Comparison of ENCODE assay signal across 16 mouse cellular contexts in the genomic region with DNA sequence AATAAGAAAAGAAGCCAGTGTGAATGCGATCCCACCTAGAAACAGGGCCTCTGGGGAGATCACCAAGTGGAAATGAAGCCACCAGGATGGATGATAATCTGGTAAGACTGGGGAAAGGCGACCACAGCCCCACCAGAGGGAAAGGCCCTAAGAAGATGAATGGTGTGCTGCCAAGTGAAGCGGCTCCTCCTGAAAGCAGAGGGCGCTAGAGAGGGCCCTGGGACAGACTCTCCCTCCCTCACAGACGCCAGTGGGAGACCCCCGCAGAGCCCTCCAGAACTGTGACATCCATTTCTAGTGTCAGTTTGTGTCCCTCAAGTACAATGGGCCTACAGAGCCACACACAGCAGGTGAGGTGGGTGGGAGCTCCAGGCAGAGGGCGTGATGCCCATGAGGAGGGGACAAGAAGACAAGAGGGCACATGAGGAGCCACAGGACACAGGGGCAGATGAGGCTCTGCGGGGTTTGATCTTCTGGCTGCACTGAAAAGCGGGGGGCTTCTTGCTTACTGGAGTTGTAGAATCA. TPM values are rescaled to one million over a fixed set of nuclear protein-coding genes. Genes with fewer than 3 reads are reported as not detected.
DNase-seq lines count a peak whose midpoint lies in the region; ATAC-seq and TF ChIP-seq lines count a peak whose summit lies in the region.
"Had no signal": no experiment of that assay in that cellular context is flagged by ENCODE, and none has a peak within 500 bp of the region (broad histone marks: within the 10 kb centered on the region; RNA-seq: fewer than 3 reads in every experiment).

No protein-coding gene starts in this region.

- no peak overlapping the region for H3K9ac ChIP-seq in forebrain, postnatal 0 days
- H3K9ac ChIP-seq in forebrain, embryonic 13.5 days = no peak overlapping the region
- H3K9ac ChIP-seq in lung, embryonic 14.5 days = no peak overlapping the region
- H3K9ac ChIP-seq in liver, embryonic 11.5 days (ENCODE audit: low read depth, low read length) = no peak overlapping the region
- H3K9ac ChIP-seq: hindbrain, embryonic 15.5 days had no signal

- WGBS in forebrain, postnatal 0 days = 71% methylated on average over 9 of the region's 9 CpGs
- WGBS in forebrain, embryonic 13.5 days = 71% methylated on average over 9 of the region's 9 CpGs
- 72% methylated on average over 9 of the region's 9 CpGs for WGBS in lung, embryonic 14.5 days
- 71% methylated on average over 9 of the region's 9 CpGs for WGBS in liver, embryonic 11.5 days

- no peaks in the 10 kb centered on the region for H3K27me3 ChIP-seq in forebrain, postnatal 0 days (ENCODE audit: insufficient read depth, low read length)
- H3K27me3 ChIP-seq in forebrain, embryonic 13.5 days = no peaks in the 10 kb centered on the region
- H3K27me3 ChIP-seq in lung, embryonic 14.5 days (ENCODE audit: insufficient read depth, low read length) = no peaks in the 10 kb centered on the region
- H3K27me3 ChIP-seq in E14TG2a.4 (ENCODE audit: insufficient read depth, low read length) = no peaks in the 10 kb centered on the region
- H3K27me3 ChIP-seq in liver, embryonic 11.5 days (replicated peaks; ENCODE audit: control insufficient read depth, insufficient read depth, low read length) = no peaks in the 10 kb centered on the region; the same call in 1 of the 2 replicates
- H3K27me3 ChIP-seq: hindbrain, embryonic 15.5 days had no signal

- no peak for DNase-seq in forebrain, postnatal 0 days
- DNase-seq in lung, embryonic 14.5 days = no peak
- no peak for DNase-seq in lung, postnatal 14 days
- DNase-seq in liver, embryonic 11.5 days (ENCODE audit: low spot score) = no peak
- DNase-seq in adrenal gland, adult 2 months = no peak
- no peak for DNase-seq in frontal cortex, adult 2 months (ENCODE audit: extremely low spot score in 1 of 2, low spot score in 1 of 2)
- DNase-seq: adrenal gland, adult 8-10 months; cerebellum, adult 8-10 months; heart, adult 18-20 months; heart, postnatal 10 days; kidney, adult 8-10 months; right cerebral cortex, adult 18-20 months had no signal

- H3K4me3 ChIP-seq in forebrain, postnatal 0 days (ENCODE audit: low read depth, low read length) = no peak overlapping the region
- no peak overlapping the region for H3K4me3 ChIP-seq in forebrain, embryonic 13.5 days
- no peak overlapping the region for H3K4me3 ChIP-seq in lung, embryonic 14.5 days (ENCODE audit: low read depth, low read length)
- H3K4me3 ChIP-seq in E14TG2a.4 (replicated peaks; ENCODE audit: low read length) = no peak overlapping the region
- no peak overlapping the region for H3K4me3 ChIP-seq in liver, embryonic 11.5 days (ENCODE audit: low read depth, low read length)
- H3K4me3 ChIP-seq: hindbrain, embryonic 15.5 days had no signal

- peaks cover 35% of the 10 kb centered on the region for H3K36me3 ChIP-seq in forebrain, postnatal 0 days (ENCODE audit: insufficient read depth)
- peaks cover 14% of the 10 kb centered on the region for H3K36me3 ChIP-seq in forebrain, embryonic 13.5 days (ENCODE audit: poor library complexity, severe bottlenecking)
- H3K36me3 ChIP-seq in lung, embryonic 14.5 days (ENCODE audit: insufficient read depth) = peaks cover 40% of the 10 kb centered on the region
- H3K36me3 ChIP-seq in E14TG2a.4 (ENCODE audit: insufficient read depth, low read length) = peaks cover 48% of the 10 kb centered on the region
- H3K36me3 ChIP-seq in liver, embryonic 11.5 days (ENCODE audit: control insufficient read depth, insufficient read depth, low read length) = peaks cover 4% of the 10 kb centered on the region; the same call in 1 of the 2 replicates

- no peaks in the 10 kb centered on the region for H3K9me3 ChIP-seq in forebrain, postnatal 0 days (ENCODE audit: low read length)
- H3K9me3 ChIP-seq in forebrain, embryonic 13.5 days (replicated peaks) = no peaks in the 10 kb centered on the region
- no peaks in the 10 kb centered on the region for H3K9me3 ChIP-seq in lung, embryonic 14.5 days (ENCODE audit: low read depth, low read length)
- H3K9me3 ChIP-seq in E14TG2a.4 (ENCODE audit: low read length) = no peaks in the 10 kb centered on the region
- no peaks in the 10 kb centered on the region for H3K9me3 ChIP-seq in liver, embryonic 11.5 days (ENCODE audit: control insufficient read depth, low read length)
- H3K9me3 ChIP-seq: hindbrain, embryonic 15.5 days had no signal

- H3K27ac ChIP-seq in forebrain, postnatal 0 days (ENCODE audit: low read depth, low read length) = no peak overlapping the region
- H3K27ac ChIP-seq in forebrain, embryonic 13.5 days = no peak overlapping the region
- H3K27ac ChIP-seq in lung, embryonic 14.5 days (ENCODE audit: low read depth) = no peak overlapping the region
- H3K27ac ChIP-seq in liver, embryonic 11.5 days (ENCODE audit: low read depth, low read length) = no peak overlapping the region
- H3K27ac ChIP-seq: hindbrain, embryonic 15.5 days had no signal

- peak; percentile 42; the same call in 1 of the 2 replicates for TF ChIP-seq CTCF in forebrain, postnatal 0 days (IDR thresholded peaks at IDR 0.05; ENCODE audit: low read depth)
- 0 out of 2 replicates have a peak, but pooled peaks have one; percentile 24 for TF ChIP-seq CTCF in lung, embryonic 14.5 days (IDR thresholded peaks at IDR 0.05; ENCODE audit: low read depth)
- peak; percentile 43 for TF ChIP-seq CTCF in E14TG2a.4 (conservative IDR thresholded peaks at IDR 0.05; ENCODE audit: low read length)

- no peak overlapping the region for H3K4me2 ChIP-seq in forebrain, postnatal 0 days (ENCODE audit: low read depth)
- no peak overlapping the region for H3K4me2 ChIP-seq in forebrain, embryonic 13.5 days
- H3K4me2 ChIP-seq in lung, embryonic 14.5 days = no peak overlapping the region
- peak overlapping the region; percentile 57 for H3K4me2 ChIP-seq in liver, embryonic 11.5 days
- H3K4me2 ChIP-seq: hindbrain, embryonic 15.5 days had no signal

- ATAC-seq in forebrain, postnatal 0 days = no peak
- ATAC-seq in forebrain, embryonic 13.5 days = no peak
- ATAC-seq in lung, embryonic 14.5 days (ENCODE audit: insufficient read depth) = no peak
- no peak for ATAC-seq in liver, embryonic 11.5 days (replicated peaks; ENCODE audit: low FRiP score)

- no peaks in the 10 kb centered on the region; the same call in 1 of the 2 replicates for H3K4me1 ChIP-seq in forebrain, postnatal 0 days (ENCODE audit: insufficient read depth)
- peaks cover 16% of the 10 kb centered on the region for H3K4me1 ChIP-seq in forebrain, embryonic 13.5 days
- no peaks in the 10 kb centered on the region for H3K4me1 ChIP-seq in lung, embryonic 14.5 days (ENCODE audit: insufficient read depth)
- H3K4me1 ChIP-seq in E14TG2a.4 (replicated peaks; ENCODE audit: low read depth, low read length) = peaks cover 56% of the 10 kb centered on the region
- peaks cover 54% of the 10 kb centered on the region for H3K4me1 ChIP-seq in liver, embryonic 11.5 days (replicated peaks; ENCODE audit: control insufficient read depth, insufficient read depth, low read length)

RNA-seq across cellular contexts. Expression of a gene that starts 33.1 kb away (rescaled TPM):
- 246 and 291 TPM in 2 replicates for total RNA-seq in forebrain, postnatal 0 days (2014; rRNA removed)
- 243 and 248 TPM in 2 replicates for polyA plus RNA-seq in forebrain, postnatal 0 days (2015; fragmentation: Nextera tagmentation; extraction: Ambion mirVana)
- polyA plus RNA-seq in forebrain, embryonic 13.5 days (2015; fragmentation: Nextera tagmentation; extraction: Ambion mirVana) = 165 and 182 TPM in 2 replicates
- 13.5 and 14.7 TPM in 2 replicates for polyA plus RNA-seq in lung, embryonic 14.5 days (2014; fragmentation: Nextera tagmentation; extraction: Ambion mirVana)
- 6.1 and 7.5 TPM in 2 replicates for polyA plus RNA-seq in liver, embryonic 11.5 days (2014; fragmentation: Nextera tagmentation; extraction: Ambion mirVana)
- 1 to 10 TPM; 1.5 to 3.3 TPM for total RNA-seq in adrenal gland, adult 2 months (2021)
- 2.9 and 3.1 TPM in 2 replicates for polyA plus RNA-seq in adrenal gland, adult 2 months (2012; rRNA removed)
- 90.5 and 91.9 TPM in 2 replicates for polyA plus RNA-seq in frontal cortex, adult 2 months (2012; rRNA removed)
- total RNA-seq: neutrophil, adult 5-6 weeks had no signal

RNA-seq across cellular contexts. Expression of a gene that starts 47.7 kb away (rescaled TPM):
- total RNA-seq in forebrain, postnatal 0 days (2014; rRNA removed) = 1.5 and 2.0 TPM in 2 replicates
- 2.3 and 2.8 TPM in 2 replicates for polyA plus RNA-seq in forebrain, postnatal 0 days (2015; fragmentation: Nextera tagmentation; extraction: Ambion mirVana)
- 14.9 and 17.2 TPM in 2 replicates for polyA plus RNA-seq in forebrain, embryonic 13.5 days (2015; fragmentation: Nextera tagmentation; extraction: Ambion mirVana)
- polyA plus RNA-seq in lung, embryonic 14.5 days (2014; fragmentation: Nextera tagmentation; extraction: Ambion mirVana) = 114 and 127 TPM in 2 replicates
- 6.0 and 6.9 TPM in 2 replicates for polyA plus RNA-seq in liver, embryonic 11.5 days (2014; fragmentation: Nextera tagmentation; extraction: Ambion mirVana)
- total RNA-seq in adrenal gland, adult 2 months (2021) = 1 to 10 TPM; 5.5 to 9.8 TPM
- polyA plus RNA-seq in adrenal gland, adult 2 months (2012; rRNA removed) = 9.2 and 12.1 TPM in 2 replicates
- 22.1 and 26.9 TPM in 2 replicates for polyA plus RNA-seq in frontal cortex, adult 2 months (2012; rRNA removed)
- total RNA-seq: neutrophil, adult 5-6 weeks had no signal

RNA-seq across cellular contexts. Expression of a gene that starts 55.1 kb away (rescaled TPM):
- 32.3 and 36.7 TPM in 2 replicates for total RNA-seq in forebrain, postnatal 0 days (2014; rRNA removed)
- polyA plus RNA-seq in forebrain, postnatal 0 days (2015; fragmentation: Nextera tagmentation; extraction: Ambion mirVana) = 94.6 and 127 TPM in 2 replicates
- 30.1 and 41.3 TPM in 2 replicates for polyA plus RNA-seq in forebrain, embryonic 13.5 days (2015; fragmentation: Nextera tagmentation; extraction: Ambion mirVana)
- 243 and 265 TPM in 2 replicates for polyA plus RNA-seq in lung, embryonic 14.5 days (2014; fragmentation: Nextera tagmentation; extraction: Ambion mirVana)
- 51.6 and 53.7 TPM in 2 replicates for polyA plus RNA-seq in liver, embryonic 11.5 days (2014; fragmentation: Nextera tagmentation; extraction: Ambion mirVana)
- 10 to 100 TPM; 44.3 to 53.9 TPM for total RNA-seq in adrenal gland, adult 2 months (2021)
- 61.1 and 90.2 TPM in 2 replicates for polyA plus RNA-seq in adrenal gland, adult 2 months (2012; rRNA removed)
- 20.3 and 21.4 TPM in 2 replicates for polyA plus RNA-seq in frontal cortex, adult 2 months (2012; rRNA removed)
